Mouse (Mus musculus) B cell, adult 67 days (primary cell): ENCODE results near the gene Cbx8. TPM values are rescaled to one million over a fixed set of nuclear protein-coding genes. Genes with fewer than 3 reads are reported as not detected.

ENCODE experiments used
- total RNA-seq, 2 experiments: library from RNA; stranded (reverse); gene quantifications; 4 replicates each; pipeline ENCODE4 v1.2.4; 2023

Gene Cbx8
- 10 to 100 TPM; 14.2 to 16.6 TPM for total RNA-seq

GRCm38 (mm10) chr11:119040600-119041324 lies at the start of gene Cbx8:
Gene Cbx8, minus strand, starts transcription at chr11:119040969.

DNA sequence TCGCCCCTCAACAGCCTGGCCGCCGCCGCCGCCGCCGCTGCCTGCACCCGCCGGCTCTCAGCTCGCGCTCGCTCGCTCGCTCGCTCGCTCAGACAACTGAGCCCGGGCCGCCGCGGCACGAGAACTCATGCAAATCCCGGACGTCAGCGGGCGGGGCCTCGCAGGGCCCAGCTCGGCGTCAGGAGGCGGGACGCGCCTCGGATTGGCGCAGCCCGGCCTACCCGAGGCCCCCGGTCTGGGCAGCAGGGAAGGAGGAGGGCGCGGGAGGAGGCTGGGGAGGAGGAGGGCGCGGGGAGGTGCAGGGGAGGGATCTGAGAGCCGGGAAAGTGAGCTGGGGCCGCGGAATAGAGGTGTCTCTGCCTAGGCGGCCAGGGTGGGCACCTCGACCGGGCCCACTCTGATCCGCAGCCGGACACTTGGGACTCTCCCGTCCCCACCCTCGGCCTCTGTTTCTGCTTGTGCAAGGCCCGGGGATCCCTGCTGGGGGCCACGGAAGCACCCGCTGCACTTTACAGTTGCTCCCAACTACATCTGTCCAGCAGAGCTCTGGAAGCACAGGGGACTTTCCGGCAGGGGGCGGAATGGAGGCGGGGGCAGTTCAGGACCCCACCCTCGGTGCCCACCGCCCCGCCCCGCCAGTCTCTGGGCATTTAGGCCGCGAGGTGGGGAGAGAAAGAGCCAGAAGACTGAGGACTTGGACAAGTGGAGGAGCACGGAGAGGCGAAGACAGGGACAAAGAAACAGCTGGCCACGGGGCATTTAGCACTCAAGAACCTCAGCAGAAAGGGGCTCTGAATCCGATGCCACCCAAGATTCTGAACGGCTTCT lies 45.6 kb upstream of the Cbx8 start, which contains the start of gene Cbx4:
Gene Cbx4, minus strand, starts transcription at position 78 of the 828 bp plus-strand sequence.

DNA sequence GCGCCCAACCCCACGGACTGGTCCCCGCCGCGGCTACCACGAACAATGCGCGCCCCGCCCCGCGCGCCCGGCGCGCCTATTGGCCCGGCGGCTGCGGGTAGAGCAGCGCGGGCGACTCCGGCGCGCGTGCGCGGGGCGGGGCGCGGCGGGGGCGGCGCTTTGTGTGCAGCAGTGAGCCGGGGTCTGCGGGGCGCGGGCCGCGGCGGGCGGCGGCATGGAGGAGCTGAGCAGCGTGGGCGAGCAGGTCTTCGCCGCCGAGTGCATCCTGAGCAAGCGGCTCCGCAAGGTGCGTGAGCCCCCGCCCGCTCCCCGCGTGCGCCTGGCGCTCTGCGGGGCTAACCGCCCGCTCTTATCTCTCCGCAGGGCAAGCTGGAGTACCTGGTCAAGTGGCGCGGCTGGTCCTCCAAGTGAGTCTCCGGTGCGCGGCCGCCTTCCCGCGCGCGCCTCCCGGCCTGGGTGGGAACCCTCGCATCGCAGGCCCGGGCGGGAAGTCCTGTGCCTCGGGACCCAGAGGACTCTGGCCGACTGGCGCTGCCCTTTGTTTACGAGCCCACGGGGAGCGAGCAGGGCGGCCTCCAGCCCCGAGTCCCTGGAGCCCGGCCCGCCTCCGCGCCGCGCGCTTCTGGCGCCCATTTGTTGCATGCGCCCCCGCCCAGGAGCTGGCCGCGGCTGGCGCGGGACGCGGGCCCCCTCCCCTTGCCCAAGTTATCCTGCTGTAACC lies 17.7 kb downstream of the Cbx8 start, which contains the start of gene Cbx2:
Gene Cbx2, plus strand, starts transcription at position 68 of the 721 bp plus-strand sequence.

GRCm38 (mm10) chr11:118987999-118988398 lies 52.8 kb downstream of the Cbx8 start, which contains the start of gene Enpp7:
Gene Enpp7, plus strand, starts transcription at chr11:118988188.

Other genes with a start within 250 kb of the Cbx8 start
- not detected for gene Rbfox3, start 129.4 kb downstream of the Cbx8 start, total RNA-seq
- not detected for gene Enpp7, start 52.8 kb downstream of the Cbx8 start, total RNA-seq
- 1 to 10 TPM; 6.4 to 7.5 TPM for gene Cbx2, start 18.0 kb downstream of the Cbx8 start, total RNA-seq
- 10 to 100 TPM; 81.1 to 83.2 TPM for gene Cbx4, start 45.3 kb upstream of the Cbx8 start, total RNA-seq
- 1 to 10 TPM in 1 of 2 experiments, not detected in 1; 1.4 TPM for gene Tbc1d16, start 187.5 kb upstream of the Cbx8 start, total RNA-seq
- under 1 TPM; 0.44 to 0.81 TPM for gene Ccdc40, start 187.6 kb upstream of the Cbx8 start, total RNA-seq
- gene Gaa, start 226.9 kb upstream of the Cbx8 start, total RNA-seq: 10 to 100 TPM; 82.2 to 97.4 TPM